Mouse (Mus musculus) heart, postnatal 4 days (tissue): ENCODE data around the gene Ptpro. TPM values are rescaled to one million over a fixed set of nuclear protein-coding genes. Genes with fewer than 3 reads are reported as not detected.

ENCODE experiments used
- DNase-seq: peaks from one replicate; pipeline ENCODE4 v3.0.0; 2021
- total RNA-seq, 2 experiments: library from RNA; stranded (reverse); gene quantifications; 2 replicates each; pipeline ENCODE4 v1.2.3; 2021

Gene Ptpro
- total RNA-seq, 2 experiments from 2014 or later = 3.0 to 4.8 TPM

- DNase-seq = no peak
Observed at GRCm38 (mm10) chr6:137503009-137503408, 250.9 kb downstream of the Ptpro start.

DNA sequence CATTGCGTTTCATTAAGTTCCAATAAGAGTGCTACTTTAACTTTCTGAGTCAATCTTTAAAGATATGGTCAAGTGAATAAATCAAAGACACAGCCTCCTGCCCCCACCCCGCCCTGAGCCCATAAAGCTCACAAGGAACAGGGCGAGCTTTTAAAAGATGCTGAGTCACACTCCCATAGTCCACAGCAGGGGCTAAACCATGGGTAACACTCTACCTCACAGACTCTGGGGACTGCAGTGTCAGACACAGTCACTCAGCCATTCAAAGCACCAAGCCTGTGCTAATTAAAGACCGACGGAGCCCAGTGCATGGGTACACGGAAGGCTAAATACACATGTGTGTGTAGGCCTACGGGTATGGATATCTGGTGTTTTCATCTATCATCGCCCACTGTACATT is 251.3 kb downstream of the Ptpro start:
- DNase-seq = no peak

- no peak for DNase-seq
Observed at GRCm38 (mm10) chr6:137504052-137504451, 251.9 kb downstream of the Ptpro start.

DNA sequence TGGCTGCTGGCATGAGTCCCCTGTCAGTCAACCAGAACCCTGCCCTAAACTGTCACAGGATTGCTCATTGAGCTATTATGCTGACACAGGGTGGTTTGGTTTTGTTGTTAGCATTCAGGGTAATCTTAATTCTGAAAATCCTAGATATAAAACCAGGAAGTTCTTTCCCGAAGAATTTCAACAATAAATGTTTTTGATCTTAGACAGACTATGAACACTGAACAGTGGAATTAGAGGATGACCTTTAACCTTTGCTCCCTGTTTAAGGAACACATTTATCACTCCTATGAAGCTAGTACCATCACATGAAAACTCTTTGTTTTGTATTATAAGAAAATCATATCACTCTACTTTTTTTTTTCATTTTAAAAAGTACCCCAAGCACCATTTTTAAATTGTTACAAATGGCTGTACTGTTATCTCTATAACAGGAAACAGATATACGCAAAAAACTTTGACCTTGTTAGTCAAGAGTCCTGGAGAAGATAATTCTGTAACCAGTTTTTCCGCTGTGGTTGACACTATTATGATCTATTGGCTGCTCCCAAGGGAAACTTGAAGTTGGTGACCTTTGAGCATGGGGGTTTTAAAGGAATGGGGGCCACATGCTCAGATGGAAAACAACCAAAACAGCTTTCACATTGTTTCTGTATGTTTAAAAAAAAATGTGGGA is 253.6 kb downstream of the Ptpro start:
- DNase-seq = no peak

DNA sequence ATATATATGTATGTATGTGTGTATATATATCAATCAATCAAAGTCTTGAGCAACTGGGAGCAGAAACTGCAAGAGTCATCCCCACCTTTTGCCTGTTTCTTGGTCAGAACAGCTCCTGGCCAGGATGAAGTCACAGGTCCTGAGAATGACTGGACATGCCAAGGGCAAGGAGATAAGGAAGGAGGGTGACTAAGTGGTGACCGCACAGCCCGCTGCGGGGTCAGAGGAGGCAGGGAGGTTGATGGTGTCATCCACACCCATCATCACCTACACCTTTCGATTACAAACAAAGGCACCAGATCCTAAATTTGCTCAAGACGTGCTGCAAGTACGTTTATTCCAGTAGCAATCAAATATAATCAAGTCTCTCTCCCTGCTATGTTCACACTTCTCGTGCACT is 254.4 kb downstream of the Ptpro start:
- no peak for DNase-seq

GRCm38 (mm10) chr6:137508936-137509335 is 256.8 kb downstream of the Ptpro start:
- DNase-seq = no peak

GRCm38 (mm10) chr6:137509341-137510045 is 257.4 kb downstream of the Ptpro start:
- no peak for DNase-seq

GRCm38 (mm10) chr6:137512753-137513152 is 260.6 kb downstream of the Ptpro start:
- DNase-seq = no peak

Other genes with a start within 250 kb of the Ptpro start
- 1 to 10 TPM; 7.0 to 9.1 TPM for gene Rerg, start 81.8 kb upstream of the Ptpro start, total RNA-seq